12 mouse cellular contexts compared by ENCODE assay signal in genomic region chr16:32656794-32657193, GRCm38 (mm10). TPM values are rescaled to one million over a fixed set of nuclear protein-coding genes. Genes with fewer than 3 reads are reported as not detected.
DNase-seq lines count a peak whose midpoint lies in the region; TF ChIP-seq lines count a peak whose summit lies in the region.
"Had no signal": no experiment of that assay in that cellular context is flagged by ENCODE, and none has a peak within 500 bp of the region (broad histone marks: within the 10 kb centered on the region; RNA-seq: fewer than 3 reads in every experiment).

No protein-coding gene starts in this region.

- H3K36me3 ChIP-seq in myocyte (ENCODE audit: control insufficient read depth, insufficient read depth): no peaks in the 10 kb centered on the region
- H3K36me3 ChIP-seq: embryonic facial prominence, embryonic 13.5 days; midbrain, embryonic 12.5 days had no signal

- no peak for TF ChIP-seq CTCF in gastrocnemius, adult 2 months (IDR thresholded peaks at IDR 0.05)
- no peak for TF ChIP-seq CTCF in embryonic fibroblast, embryonic 13.5 days (IDR thresholded peaks at IDR 0.05; ENCODE audit: borderline replicate concordance, insufficient read depth, low read length)

- peak overlapping the region; percentile 50 for H3K4me2 ChIP-seq in myocyte (ENCODE audit: low read depth)
- H3K4me2 ChIP-seq: embryonic facial prominence, embryonic 13.5 days; liver, embryonic 11.5 days; midbrain, embryonic 12.5 days had no signal

- no peak overlapping the region for H3K4me3 ChIP-seq in gastrocnemius, adult 2 months
- no peak overlapping the region for H3K4me3 ChIP-seq in embryonic fibroblast, embryonic 13.5 days (ENCODE audit: insufficient read depth, low read length)
- H3K4me3 ChIP-seq in myocyte: no peak overlapping the region
- H3K4me3 ChIP-seq: embryonic facial prominence, embryonic 13.5 days; midbrain, embryonic 12.5 days had no signal

- no peak overlapping the region for H3ac ChIP-seq in myocyte (ENCODE audit: control insufficient read depth, insufficient read length)

- no peak for DNase-seq in gastrocnemius, adult 2 months
- no peak for DNase-seq in gastrocnemius, postnatal 14 days
- DNase-seq in testis, postnatal 10 days (ENCODE audit: low spot score): peak; percentile 83
- no peak for DNase-seq in testis, postnatal 14 days (ENCODE audit: low spot score)
- DNase-seq in right cerebral cortex, postnatal 36 days (ENCODE audit: low spot score in 2 of 2): no peak
- no peak for DNase-seq in left cerebral cortex, postnatal 14 days (ENCODE audit: low spot score in 2 of 2)
- DNase-seq: cerebellum, adult 2 months had no signal

- H3K4me1 ChIP-seq in embryonic fibroblast, embryonic 13.5 days (ENCODE audit: control insufficient read depth, insufficient read depth, low read length): peaks cover 19% of the 10 kb centered on the region; the same call in 1 of the 2 replicates

- H3K27me3 ChIP-seq in myocyte (ENCODE audit: control insufficient read depth, insufficient read depth, insufficient read length): no peaks in the 10 kb centered on the region
- H3K27me3 ChIP-seq: embryonic facial prominence, embryonic 13.5 days; midbrain, embryonic 12.5 days had no signal

- TF ChIP-seq POLR2A in embryonic fibroblast, embryonic 13.5 days (IDR thresholded peaks at IDR 0.05; ENCODE audit: low read depth, low read length): no peak
- TF ChIP-seq POLR2A in myocyte (IDR thresholded peaks at IDR 0.05; ENCODE audit: insufficient read length, low read depth): no peak

- peaks cover 38% of the 10 kb centered on the region for H3K79me2 ChIP-seq in myocyte (ENCODE audit: control insufficient read depth, insufficient read depth)

- intact Hi-C loops in gastrocnemius, adult 2 months (cut with DNase I): no loop called here
- intact Hi-C loops in gastrocnemius, postnatal 14 days (cut with DNase I; ENCODE audit: low total_unique reads): no loop called here
- intact Hi-C loops in left cerebral cortex, postnatal 14 days (cut with DNase I): no loop called here

- H3K27ac ChIP-seq in gastrocnemius, adult 2 months: peak overlapping the region; percentile 97
- peak overlapping the region; percentile 84 for H3K27ac ChIP-seq in embryonic fibroblast, embryonic 13.5 days (ENCODE audit: insufficient read depth, low read length)
- H3K27ac ChIP-seq: embryonic facial prominence, embryonic 13.5 days; midbrain, embryonic 12.5 days had no signal

TF ChIP-seq in myocyte, 11 proteins besides CTCF, POLR2A, EP300 and RAD21:
- TF ChIP-seq MAX (IDR thresholded peaks at IDR 0.05; ENCODE audit: low read depth): no peak
- no peak for TF ChIP-seq MYOD1 (IDR thresholded peaks at IDR 0.05; ENCODE audit: control insufficient read depth in 1 of 3, insufficient read length in 2 of 3, low read depth in 2 of 3)
- TF ChIP-seq E2F4 (IDR thresholded peaks at IDR 0.05; ENCODE audit: insufficient read depth): no peak
- no peak for TF ChIP-seq CEBPB (IDR thresholded peaks at IDR 0.05; ENCODE audit: insufficient read depth, poor library complexity, severe bottlenecking)
- TF ChIP-seq USF1 (IDR thresholded peaks at IDR 0.05; ENCODE audit: low read depth): no peak
- no peak for TF ChIP-seq POLR2AphosphoS2 (IDR thresholded peaks at IDR 0.05; ENCODE audit: insufficient read length, low read depth)
- no peak for TF ChIP-seq SRF (IDR thresholded peaks at IDR 0.05; ENCODE audit: control insufficient read depth, insufficient read length, low read depth)
- TF ChIP-seq REST (IDR thresholded peaks at IDR 0.05; ENCODE audit: insufficient read depth, insufficient read length): no peak
- no peak for TF ChIP-seq TCF12 (IDR thresholded peaks at IDR 0.05; ENCODE audit: insufficient read depth, poor library complexity, severe bottlenecking)
- TF ChIP-seq TCF3 (IDR thresholded peaks at IDR 0.05; ENCODE audit: insufficient read length, low read depth): no peak
- TF ChIP-seq MYOG (IDR thresholded peaks at IDR 0.05; ENCODE audit: control insufficient read depth in 1 of 3, insufficient read depth in 1 of 3, insufficient read length in 2 of 3, low read depth in 2 of 3): no peak

RNA-seq across cellular contexts. Expression of gene Tnk2, which starts 13.1 kb away (rescaled TPM):
- 10 to 100 TPM; 48.4 to 54.4 TPM for total RNA-seq in gastrocnemius, adult 2 months (2021)
- 10 to 100 TPM; 34.6 to 42.8 TPM for total RNA-seq in gastrocnemius, postnatal 14 days (2021)
- polyA plus RNA-seq in embryonic fibroblast, embryonic 13.5 days (2011; ENCODE audit: insufficient read length, low read depth, missing spikeins): 92.4 and 144 TPM in 2 replicates
- 35.0 TPM for polyA plus RNA-seq in myocyte (2012; fragmentation: generic; extraction: Trizol)
- 100 to 1,000 TPM; 112 TPM for total RNA-seq in left cerebral cortex, postnatal 14 days (2021)

RNA-seq across cellular contexts. Expression of gene Tfrc, which starts 48.1 kb away (rescaled TPM):
- total RNA-seq in gastrocnemius, adult 2 months (2021): 100 to 1,000 TPM in 1 of 2 experiments, 10 to 100 TPM in 1; 77.4 to 174 TPM
- 100 to 1,000 TPM; 285 to 408 TPM for total RNA-seq in gastrocnemius, postnatal 14 days (2021)
- polyA plus RNA-seq in embryonic fibroblast, embryonic 13.5 days (2011; ENCODE audit: insufficient read length, low read depth, missing spikeins): 38.0 and 44.5 TPM in 2 replicates
- polyA plus RNA-seq in myocyte (2012; fragmentation: generic; extraction: Trizol): 55.4 TPM
- total RNA-seq in left cerebral cortex, postnatal 14 days (2021): 10 to 100 TPM; 89.4 to 97.8 TPM
